Mouse (Mus musculus): ENCODE measurements at regions not wholly inside any gene's neighbourhood (a gene's known extent, or its start where the extent isn't known, plus 50 kb on each side); places are given as distances from the start of the nearest gene placed in this dataset.

- Histone ChIP-seq H3K9me3 (no peaks in the 10 kb centered on the region), H3K27ac (no peak overlapping the region), H3K4me2 (replicated peaks) (no peak overlapping the region), H3K4me3 (no peak overlapping the region), H3K9ac (no peak overlapping the region), H3K27me3 (no peaks in the 10 kb centered on the region), H3K4me1 (no peaks in the 10 kb centered on the region), H3K36me3 (no peaks in the 10 kb centered on the region)
- ATAC-seq (ENCODE audit: low FRiP score, low read depth) = no peak
- WGBS = 94% methylated on average over 4 of the region's 4 CpGs
Measured at GRCm38 (mm10) chr4:75884371-75884770, 606.3 kb upstream of the Dmac1 start.

GRCm38 (mm10) chr4:75869771-75870170, 591.7 kb upstream of the Dmac1 start:
- 73% methylated on average over 1 of the region's 1 CpGs for WGBS
- H3K9me3 ChIP-seq = no peaks in the 10 kb centered on the region
- ATAC-seq (ENCODE audit: low FRiP score, low read depth) = no peak
- H3K4me3 ChIP-seq = no peak overlapping the region
- H3K4me1 ChIP-seq = no peaks in the 10 kb centered on the region
- H3K4me2 ChIP-seq (replicated peaks) = no peak overlapping the region
- no peaks in the 10 kb centered on the region for H3K27me3 ChIP-seq
- no peak overlapping the region for H3K9ac ChIP-seq
- H3K36me3 ChIP-seq = no peaks in the 10 kb centered on the region
- no peak overlapping the region for H3K27ac ChIP-seq

- no peak for ATAC-seq (ENCODE audit: low FRiP score, low read depth)
- H3K36me3 ChIP-seq = no peaks in the 10 kb centered on the region
- no peak overlapping the region for H3K9ac ChIP-seq
- H3K4me1 ChIP-seq = no peaks in the 10 kb centered on the region
- no peak overlapping the region for H3K27ac ChIP-seq
- no peak overlapping the region for H3K4me2 ChIP-seq (replicated peaks)
- H3K4me3 ChIP-seq = no peak overlapping the region
- 79% methylated on average over 2 of the region's 2 CpGs for WGBS
- no peaks in the 10 kb centered on the region for H3K27me3 ChIP-seq
- H3K9me3 ChIP-seq = no peaks in the 10 kb centered on the region
Measured at GRCm38 (mm10) chr4:75861076-75861475, 583.0 kb upstream of the Dmac1 start.

- no peak for ATAC-seq (ENCODE audit: low FRiP score, low read depth)
- H3K27me3 ChIP-seq = no peaks in the 10 kb centered on the region
- H3K4me3 ChIP-seq = no peak overlapping the region
- WGBS = 78% methylated on average over 2 of the region's 2 CpGs
- H3K27ac ChIP-seq = no peak overlapping the region
- no peaks in the 10 kb centered on the region for H3K9me3 ChIP-seq
- H3K36me3 ChIP-seq = no peaks in the 10 kb centered on the region
- H3K4me1 ChIP-seq = no peaks in the 10 kb centered on the region
- H3K9ac ChIP-seq = no peak overlapping the region
- no peak overlapping the region for H3K4me2 ChIP-seq (replicated peaks)
Measured at GRCm38 (mm10) chr4:75857769-75858408, 579.8 kb upstream of the Dmac1 start.

GRCm38 (mm10) chr4:75855688-75856296, 577.7 kb upstream of the Dmac1 start:
- H3K4me2 ChIP-seq (replicated peaks) = no peak overlapping the region
- no peaks in the 10 kb centered on the region for H3K36me3 ChIP-seq
- no peak overlapping the region for H3K27ac ChIP-seq
- no peaks in the 10 kb centered on the region for H3K27me3 ChIP-seq
- H3K4me3 ChIP-seq = no peak overlapping the region
- WGBS = 17% methylated on average over 6 of the region's 6 CpGs
- no peaks in the 10 kb centered on the region for H3K4me1 ChIP-seq
- no peak for ATAC-seq (ENCODE audit: low FRiP score, low read depth)
- no peak overlapping the region for H3K9ac ChIP-seq
- H3K9me3 ChIP-seq = no peaks in the 10 kb centered on the region

GRCm38 (mm10) chr4:75850343-75850742, 572.2 kb upstream of the Dmac1 start:
- Histone ChIP-seq H3K36me3 (no peaks in the 10 kb centered on the region), H3K27ac (no peak overlapping the region), H3K4me1 (no peaks in the 10 kb centered on the region), H3K4me3 (no peak overlapping the region), H3K9me3 (no peaks in the 10 kb centered on the region), H3K27me3 (no peaks in the 10 kb centered on the region), H3K9ac (no peak overlapping the region), H3K4me2 (replicated peaks) (no peak overlapping the region)
- no peak for ATAC-seq (ENCODE audit: low FRiP score, low read depth)
- WGBS = 78% methylated on average over 2 of the region's 2 CpGs

GRCm38 (mm10) chr4:75847675-75848385, 569.7 kb upstream of the Dmac1 start:
- Histone ChIP-seq H3K27me3 (no peaks in the 10 kb centered on the region), H3K4me3 (no peak overlapping the region)
- 76% methylated on average over 6 of the region's 6 CpGs for WGBS

GRCm38 (mm10) chr4:75845021-75845420, 566.9 kb upstream of the Dmac1 start:
- Histone ChIP-seq H3K4me1 (no peaks in the 10 kb centered on the region), H3K4me2 (replicated peaks) (no peak overlapping the region), H3K9me3 (no peaks in the 10 kb centered on the region), H3K4me3 (no peak overlapping the region), H3K9ac (no peak overlapping the region), H3K27me3 (no peaks in the 10 kb centered on the region), H3K36me3 (no peaks in the 10 kb centered on the region), H3K27ac (no peak overlapping the region)
- ATAC-seq (ENCODE audit: low FRiP score, low read depth) = no peak
- 70% methylated on average over 3 of the region's 3 CpGs for WGBS

More at GRCm38 (mm10) chr4:75847675-75848385, 569.7 kb upstream of the Dmac1 start:
- H3K4me2 ChIP-seq (replicated peaks) = no peak overlapping the region
- H3K27ac ChIP-seq = no peak overlapping the region
- H3K4me1 ChIP-seq = no peaks in the 10 kb centered on the region
- H3K36me3 ChIP-seq = no peaks in the 10 kb centered on the region
- no peak overlapping the region for H3K9ac ChIP-seq
- ATAC-seq (ENCODE audit: low FRiP score, low read depth) = no peak
- H3K9me3 ChIP-seq = no peaks in the 10 kb centered on the region

GRCm38 (mm10) chr4:75838619-75839018, 560.5 kb upstream of the Dmac1 start:
- H3K4me1 ChIP-seq = peaks cover 4% of the 10 kb centered on the region; the same call in 1 of the 2 replicates
- H3K27me3 ChIP-seq = no peaks in the 10 kb centered on the region
- no peak overlapping the region for H3K4me3 ChIP-seq
- no peak overlapping the region for H3K27ac ChIP-seq
- H3K9me3 ChIP-seq = no peaks in the 10 kb centered on the region
- no peak overlapping the region for H3K9ac ChIP-seq
- ATAC-seq (ENCODE audit: low FRiP score, low read depth) = no peak
- H3K36me3 ChIP-seq = no peaks in the 10 kb centered on the region
- WGBS = 27% methylated on average over 4 of the region's 4 CpGs
- no peak overlapping the region for H3K4me2 ChIP-seq (replicated peaks)

GRCm38 (mm10) chr4:75827082-75827711, 549.1 kb upstream of the Dmac1 start:
- ATAC-seq (ENCODE audit: low FRiP score, low read depth) = peak; percentile 28; the same call in 1 of the 2 replicates
- H3K27me3 ChIP-seq = no peaks in the 10 kb centered on the region
- H3K9ac ChIP-seq = no peak overlapping the region
- no peak overlapping the region for H3K4me2 ChIP-seq (replicated peaks)
- 38% methylated on average over 3 of the region's 3 CpGs for WGBS
- no peaks in the 10 kb centered on the region for H3K36me3 ChIP-seq
- no peak overlapping the region for H3K4me3 ChIP-seq
- H3K4me1 ChIP-seq = no peaks in the 10 kb centered on the region
- H3K9me3 ChIP-seq = no peaks in the 10 kb centered on the region
- H3K27ac ChIP-seq = no peak overlapping the region

- no peak overlapping the region for H3K4me2 ChIP-seq (replicated peaks)
- no peak overlapping the region for H3K27ac ChIP-seq
- no peaks in the 10 kb centered on the region for H3K4me1 ChIP-seq
- H3K36me3 ChIP-seq = no peaks in the 10 kb centered on the region
- H3K4me3 ChIP-seq = no peak overlapping the region
- no peaks in the 10 kb centered on the region for H3K27me3 ChIP-seq
- H3K9ac ChIP-seq = no peak overlapping the region
- 58% methylated on average over 2 of the region's 2 CpGs for WGBS
- H3K9me3 ChIP-seq = no peaks in the 10 kb centered on the region
- no peak for ATAC-seq (ENCODE audit: low FRiP score, low read depth)
Measured at GRCm38 (mm10) chr4:75819193-75819603, 541.1 kb upstream of the Dmac1 start.

GRCm38 (mm10) chr4:75816026-75816425, 537.9 kb upstream of the Dmac1 start:
- no peak for ATAC-seq (ENCODE audit: low FRiP score, low read depth)
- H3K9me3 ChIP-seq = no peaks in the 10 kb centered on the region
- 88% methylated on average over 4 of the region's 4 CpGs for WGBS
- H3K27me3 ChIP-seq = no peaks in the 10 kb centered on the region
- H3K9ac ChIP-seq = no peak overlapping the region
- H3K4me2 ChIP-seq (replicated peaks) = no peak overlapping the region
- no peak overlapping the region for H3K27ac ChIP-seq
- no peaks in the 10 kb centered on the region for H3K36me3 ChIP-seq
- H3K4me3 ChIP-seq = no peak overlapping the region
- H3K4me1 ChIP-seq = no peaks in the 10 kb centered on the region

Measured in limb, embryonic 13.5 days (tissue).